Mouse (Mus musculus) liver, postnatal 0 days (tissue): ENCODE measurements at regions not wholly inside any gene's neighbourhood (a gene's known extent, or its start where the extent isn't known, plus 50 kb on each side); places are given as distances from the start of the nearest gene placed in this dataset.

Experiments
- ATAC-seq: fragments of 200-750 bp; cut with Nextera tagmentation; 2 replicates; pipeline ENCODE4 v1.8.0; 2017; ENCODE audit warnings: mild to moderate bottlenecking, moderate library complexity
- DNase-seq: peaks from one replicate; pipeline ENCODE4 v3.0.0-alpha.2; 2016
- H3K27ac ChIP-seq: fragments of 300-500 bp; sonication (generic); 2 replicates; pipeline ENCODE4 v1.5.1; 2014; ENCODE audit warnings: antibody characterized with exemption, moderate library complexity, mild to moderate bottlenecking, low read depth
- H3K27me3 ChIP-seq: fragments of 300-500 bp; sonication (generic); 2 replicates; pipeline ENCODE4 v1.6.1; 2014; ENCODE audit warnings: low read length, control low read depth, mixed read lengths; ENCODE audit not compliant: insufficient read depth
- H3K36me3 ChIP-seq: fragments of 300-500 bp; sonication (generic); replicated peaks from 2 replicates; pipeline ENCODE4 v1.6.1; 2014; ENCODE audit warnings: mild to moderate bottlenecking, control low read depth, low read length, moderate library complexity, mixed read lengths; ENCODE audit not compliant: insufficient read depth
- H3K4me1 ChIP-seq: fragments of 300-500 bp; sonication (generic); 2 replicates; pipeline ENCODE4 v1.6.1; 2014; ENCODE audit warnings: antibody characterized with exemption, mild to moderate bottlenecking, control low read depth; ENCODE audit not compliant: insufficient read depth
- H3K4me2 ChIP-seq: fragments of 300-500 bp; sonication (generic); 2 replicates; pipeline ENCODE4 v1.6.1; 2014; ENCODE audit warnings: low read depth, mild to moderate bottlenecking, low read length, moderate library complexity, mixed read lengths
- H3K4me3 ChIP-seq: fragments of 300-500 bp; sonication (generic); 2 replicates; pipeline ENCODE4 v1.5.1; 2014; ENCODE audit warnings: low read depth, low read length
- H3K9ac ChIP-seq: fragments of 300-500 bp; sonication (generic); replicated peaks from 2 replicates; pipeline ENCODE4 v1.6.1; 2014; ENCODE audit warnings: mild to moderate bottlenecking, moderate library complexity
- H3K9me3 ChIP-seq: fragments of 300-500 bp; sonication (generic); 2 replicates; pipeline ENCODE4 v1.6.1; 2016; ENCODE audit warnings: mild to moderate bottlenecking, control low read depth, low read length, mixed read lengths
- CTCF ChIP-seq: sonication (generic); IDR thresholded peaks from 2 replicates; pipeline ENCODE4 v1.5.1; 2016; ENCODE audit warnings: antibody characterized with exemption, low read depth
- EP300 ChIP-seq: IDR thresholded peaks from 2 replicates; pipeline ENCODE4 v1.6.1; 2016; ENCODE audit warnings: antibody characterized with exemption, low read depth, mild to moderate bottlenecking
- WGBS: fragments of 180-500 bp; shearing (Covaris S2); extraction: QIAGEN DNeasy Blood & Tissue Kit; methylation state at CpG from one replicate; pipeline ENCODE4 v1.1.7; 2014; ENCODE audit not compliant: insufficient replicate concordance; 5-methylcytosine and 5-hydroxymethylcytosine counted together

- no peaks in the 10 kb centered on the region; the same call in 1 of the 2 replicates for H3K9me3 ChIP-seq
- no peak for TF ChIP-seq EP300
- no peak for TF ChIP-seq CTCF
- H3K36me3 ChIP-seq = no peaks in the 10 kb centered on the region
- H3K9ac ChIP-seq = no peak overlapping the region
- no peaks in the 10 kb centered on the region for H3K27me3 ChIP-seq
- ATAC-seq = no peak
- no peak for DNase-seq
- no peak overlapping the region for H3K4me3 ChIP-seq
- H3K4me1 ChIP-seq = peaks cover 4% of the 10 kb centered on the region; the same call in 1 of the 2 replicates
- no peak overlapping the region for H3K4me2 ChIP-seq
- no peak overlapping the region for H3K27ac ChIP-seq
- 22% methylated on average over 3 of the region's 3 CpGs for WGBS
Measured at GRCm38 (mm10) chr16:76448773-76449172, 75.1 kb upstream of the Nrip1 start.

- H3K36me3 ChIP-seq = no peaks in the 10 kb centered on the region
- peaks cover 4% of the 10 kb centered on the region for H3K4me1 ChIP-seq
- ATAC-seq = no peak
- no peaks in the 10 kb centered on the region; the same call in 1 of the 2 replicates for H3K9me3 ChIP-seq
- no peaks in the 10 kb centered on the region for H3K27me3 ChIP-seq
- DNase-seq = no peak
- TF ChIP-seq EP300 (no peak), CTCF (no peak)
- 64% methylated on average over 3 of the region's 3 CpGs for WGBS
- H3K4me2 ChIP-seq = no peak overlapping the region
- no peak overlapping the region for H3K9ac ChIP-seq
- H3K4me3 ChIP-seq = no peak overlapping the region
- no peak overlapping the region for H3K27ac ChIP-seq
Measured at GRCm38 (mm10) chr16:76447033-76447432, 73.4 kb upstream of the Nrip1 start.

DNA sequence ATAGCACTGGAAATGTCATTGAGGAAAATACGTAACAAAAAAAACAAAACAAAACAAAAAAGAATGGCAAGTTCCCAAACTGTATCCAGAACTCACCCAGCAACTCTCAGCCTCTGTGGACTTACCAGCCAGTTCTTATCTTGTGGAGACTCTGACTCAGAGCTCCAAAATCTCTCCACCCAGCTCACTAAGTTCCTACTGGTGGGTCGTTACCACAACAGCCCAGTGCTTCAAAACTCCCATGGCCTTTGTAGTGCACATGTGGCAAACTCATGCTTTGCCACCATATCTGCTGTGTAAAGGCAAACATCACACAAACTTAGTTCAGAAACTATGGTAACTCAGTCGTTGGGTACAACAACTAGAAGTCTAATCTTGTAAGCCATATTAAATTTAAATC is 71.0 kb upstream of the Nrip1 start:
- DNase-seq (no peak), ATAC-seq (no peak)
- H3K36me3 ChIP-seq = no peaks in the 10 kb centered on the region
- WGBS = 53% methylated on average over 3 of the region's 3 CpGs
- H3K4me3 ChIP-seq = no peak overlapping the region
- TF ChIP-seq EP300 (no peak), CTCF (no peak)
- H3K9me3 ChIP-seq = no peaks in the 10 kb centered on the region
- no peaks in the 10 kb centered on the region for H3K27me3 ChIP-seq
- no peak overlapping the region for H3K4me2 ChIP-seq
- peaks cover 10% of the 10 kb centered on the region for H3K4me1 ChIP-seq
- no peak overlapping the region for H3K9ac ChIP-seq
- H3K27ac ChIP-seq = no peak overlapping the region

DNA sequence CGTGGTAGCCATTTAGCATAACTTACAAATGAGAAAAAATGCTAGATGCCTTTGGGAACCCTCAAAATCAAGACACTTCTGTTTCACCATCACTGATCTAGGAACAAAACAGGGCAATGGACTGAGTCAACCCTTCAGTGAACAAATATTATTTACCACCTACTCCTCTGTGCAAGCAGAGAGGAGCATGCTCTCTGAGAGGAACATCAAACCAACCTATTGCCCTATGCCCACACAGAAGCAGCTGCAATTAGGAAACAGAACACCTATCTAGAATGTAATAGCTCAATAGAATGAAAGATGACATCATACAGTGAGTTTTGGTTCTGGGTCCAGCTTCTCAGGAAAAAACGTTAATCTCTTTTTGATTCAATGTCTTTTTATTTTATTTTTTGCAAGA is 69.0 kb upstream of the Nrip1 start:
- ATAC-seq (peak; percentile 97), DNase-seq (no peak)

GRCm38 (mm10) chr16:76441803-76442448 is 68.3 kb upstream of the Nrip1 start:
- no peaks in the 10 kb centered on the region for H3K27me3 ChIP-seq
- H3K9ac ChIP-seq = no peak overlapping the region
- no peaks in the 10 kb centered on the region for H3K36me3 ChIP-seq
- H3K4me3 ChIP-seq = no peak overlapping the region
- TF ChIP-seq CTCF (no peak), EP300 (no peak)
- H3K27ac ChIP-seq = no peak overlapping the region
- peaks cover 10% of the 10 kb centered on the region for H3K4me1 ChIP-seq
- no peak overlapping the region for H3K4me2 ChIP-seq
- 35% methylated on average over 5 of the region's 5 CpGs for WGBS
- DNase-seq (peak; percentile 20), ATAC-seq (no peak)
- H3K9me3 ChIP-seq = no peaks in the 10 kb centered on the region

More for the DNA sequence above, 69.0 kb upstream of the Nrip1 start:
- Histone ChIP-seq H3K9ac (no peak overlapping the region), H3K4me2 (no peak overlapping the region), H3K4me1 (peaks cover 10% of the 10 kb centered on the region), H3K27me3 (no peaks in the 10 kb centered on the region), H3K36me3 (no peaks in the 10 kb centered on the region), H3K4me3 (no peak overlapping the region), H3K9me3 (no peaks in the 10 kb centered on the region), H3K27ac (no peak overlapping the region)
- TF ChIP-seq EP300 (no peak), CTCF (no peak)
- 55% methylated on average over 2 of the region's 2 CpGs for WGBS

- peaks cover 10% of the 10 kb centered on the region for H3K4me1 ChIP-seq
- no peak overlapping the region for H3K27ac ChIP-seq
- H3K9me3 ChIP-seq = no peaks in the 10 kb centered on the region
- TF ChIP-seq CTCF (no peak), EP300 (no peak)
- no peak overlapping the region for H3K4me2 ChIP-seq
- WGBS = 74% methylated on average over 3 of the region's 3 CpGs
- DNase-seq = no peak
- H3K27me3 ChIP-seq = no peaks in the 10 kb centered on the region
- ATAC-seq = no peak
- H3K9ac ChIP-seq = no peak overlapping the region
- no peak overlapping the region for H3K4me3 ChIP-seq
- no peaks in the 10 kb centered on the region for H3K36me3 ChIP-seq
Measured at GRCm38 (mm10) chr16:76438093-76438883, 64.7 kb upstream of the Nrip1 start.
